Mouse (Mus musculus): ENCODE data around the gene Sf3b6. TPM values are rescaled to one million over a fixed set of nuclear protein-coding genes. Genes with fewer than 3 reads are reported as not detected.

The Sf3b6 gene
- total RNA-seq (2023) = 100 to 1,000 TPM; 109 to 111 TPM

DNA sequence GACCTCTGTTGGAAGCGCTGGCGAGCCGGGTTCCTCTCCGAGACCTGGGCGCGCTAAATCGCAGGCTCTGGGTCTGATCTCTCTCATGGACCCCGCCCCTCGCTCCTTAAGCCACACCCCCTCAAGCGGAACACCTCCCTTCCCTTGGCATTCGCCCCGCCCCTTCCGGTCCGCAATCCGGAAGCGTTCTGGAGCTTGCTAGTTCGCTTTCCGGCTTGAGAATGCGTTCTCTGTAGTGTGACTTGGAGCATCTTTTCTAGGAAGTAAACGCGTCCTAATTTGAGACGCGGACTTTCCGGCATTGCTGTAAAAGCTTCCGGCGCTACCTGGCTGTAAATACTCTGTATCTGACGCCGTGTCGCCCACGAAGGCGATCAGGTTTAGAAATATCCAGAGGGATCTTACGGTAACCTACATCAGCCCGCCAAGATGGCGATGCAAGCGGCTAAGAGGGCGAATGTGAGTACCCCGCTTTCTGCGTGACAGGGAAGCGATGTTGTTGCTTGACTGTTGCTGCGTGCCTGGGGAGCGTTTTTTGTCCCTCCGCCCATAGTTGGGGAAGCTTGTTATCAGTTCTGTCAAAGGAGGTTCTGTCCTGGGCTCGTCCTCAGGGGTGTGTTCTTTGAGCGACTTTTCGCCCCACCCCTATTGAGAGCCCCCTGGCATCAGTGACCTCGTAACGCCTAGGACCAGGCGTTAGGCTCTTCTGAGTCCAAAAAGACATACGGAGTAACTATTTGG, at the start of gene Sf3b6:
Gene Sf3b6 (plus strand): TSS at position 184 of the 741 bp plus-strand sequence.

DNA sequence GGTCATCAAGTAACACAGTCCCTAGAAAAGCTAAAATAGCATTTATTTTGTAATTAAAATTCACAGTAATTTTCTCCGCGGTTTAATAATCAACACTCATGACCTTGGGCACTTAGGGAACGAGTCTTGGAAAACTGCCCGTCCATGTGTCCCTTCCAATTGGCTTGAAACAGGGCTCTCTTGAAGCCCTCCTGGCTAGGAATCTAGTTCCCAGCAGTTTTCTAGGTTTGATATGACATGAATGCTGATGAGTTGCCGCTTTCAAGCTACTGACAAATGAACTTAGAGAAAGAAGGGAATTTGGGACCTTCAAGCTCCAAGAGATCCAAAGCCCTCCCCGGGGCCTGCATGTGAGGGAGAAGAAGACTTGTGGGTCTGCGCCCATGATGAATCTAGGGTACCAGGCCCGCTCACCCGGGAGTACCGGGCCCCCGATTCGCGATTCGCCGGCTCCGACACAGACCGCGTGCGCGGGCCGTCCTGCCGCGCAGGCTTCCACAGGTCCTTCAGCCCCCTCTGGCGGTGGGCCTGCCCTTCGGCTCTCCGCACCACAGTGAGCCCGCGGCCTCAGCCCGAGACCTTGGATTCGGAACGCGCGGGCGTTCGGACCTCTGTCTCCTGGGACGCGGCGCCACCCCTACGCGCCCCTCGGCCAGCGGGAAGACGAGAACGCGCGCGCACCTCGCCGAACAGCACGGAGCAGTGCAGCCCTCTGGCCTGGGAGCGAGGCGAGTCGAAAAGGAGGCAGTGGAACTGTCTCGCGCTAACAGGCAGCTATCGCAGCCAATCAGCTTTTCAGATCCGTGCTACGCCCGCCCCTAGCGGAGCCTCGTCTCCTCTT, 48.6 kb upstream of the Sf3b6 start, which contains the start of the genes Pfn4 and Fam228b:
Gene Pfn4 (plus strand): TSS at position 531 of the 841 bp plus-strand sequence.
Gene Fam228b (minus strand): TSS at position 776 of the 841 bp plus-strand sequence.

DNA sequence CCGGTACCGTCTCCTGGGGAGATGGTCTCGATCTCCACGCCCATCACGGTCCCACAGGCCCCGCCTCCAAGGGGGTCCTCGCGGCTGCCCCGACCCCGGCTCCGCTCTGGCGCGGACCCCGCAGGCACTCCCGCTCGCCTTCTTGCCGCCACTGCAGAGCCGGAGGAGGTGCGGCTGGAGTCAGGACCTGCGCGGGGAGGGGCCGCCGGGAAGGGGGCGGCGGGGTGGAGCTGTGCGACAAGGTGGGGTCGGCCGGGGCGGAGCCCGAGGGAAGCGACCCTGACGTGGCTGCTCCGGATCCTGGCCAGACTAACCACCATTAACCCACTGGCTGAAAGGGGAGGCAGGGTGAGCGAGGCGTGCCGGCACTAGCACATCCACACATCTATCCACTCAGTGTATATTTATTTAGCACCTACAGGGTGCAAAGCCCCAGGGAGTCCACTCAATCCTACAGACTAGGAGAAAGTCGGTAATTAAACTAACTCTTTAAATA, 24.1 kb downstream of the Sf3b6 start, which contains the start of gene Fkbp1b:
Gene Fkbp1b (minus strand): TSS at position 200 of the 496 bp plus-strand sequence.

DNA sequence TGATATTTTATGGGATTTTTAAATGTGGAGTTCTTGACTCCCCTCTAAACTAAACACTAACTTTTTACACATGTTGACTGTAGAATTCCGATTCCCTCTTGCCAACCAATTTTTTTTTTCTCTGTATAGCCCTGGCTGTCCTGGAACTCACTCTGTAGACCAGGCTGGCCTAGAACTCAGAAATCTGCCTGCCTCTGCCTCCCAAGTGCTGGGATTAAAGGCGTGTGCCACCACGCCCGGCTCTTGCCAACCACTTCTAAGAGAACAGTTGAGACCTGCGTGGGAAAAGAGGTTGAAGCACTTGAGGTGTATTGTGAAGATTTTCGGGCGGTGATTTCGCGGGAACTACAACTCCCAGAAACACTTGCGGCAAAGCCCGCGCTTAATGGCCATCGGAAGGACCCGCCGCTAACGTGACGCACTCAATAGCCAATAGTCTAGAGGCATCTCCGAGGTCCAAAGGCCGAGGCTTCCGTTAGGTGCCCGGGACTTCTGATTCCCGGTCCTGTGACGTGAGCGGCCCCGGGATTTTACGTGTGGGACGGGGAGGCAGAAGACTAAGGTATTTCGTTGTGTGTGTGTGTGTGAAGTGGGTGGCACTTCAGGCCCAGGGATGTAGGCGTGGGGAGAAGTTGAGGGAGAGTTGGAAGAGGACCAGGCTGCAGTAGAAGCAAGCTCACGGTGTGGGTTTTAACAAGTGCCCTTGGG, 25.7 kb downstream of the Sf3b6 start, which contains the start of gene Wdcp:
Gene Wdcp (plus strand): TSS at position 414 of the 708 bp plus-strand sequence.

DNA sequence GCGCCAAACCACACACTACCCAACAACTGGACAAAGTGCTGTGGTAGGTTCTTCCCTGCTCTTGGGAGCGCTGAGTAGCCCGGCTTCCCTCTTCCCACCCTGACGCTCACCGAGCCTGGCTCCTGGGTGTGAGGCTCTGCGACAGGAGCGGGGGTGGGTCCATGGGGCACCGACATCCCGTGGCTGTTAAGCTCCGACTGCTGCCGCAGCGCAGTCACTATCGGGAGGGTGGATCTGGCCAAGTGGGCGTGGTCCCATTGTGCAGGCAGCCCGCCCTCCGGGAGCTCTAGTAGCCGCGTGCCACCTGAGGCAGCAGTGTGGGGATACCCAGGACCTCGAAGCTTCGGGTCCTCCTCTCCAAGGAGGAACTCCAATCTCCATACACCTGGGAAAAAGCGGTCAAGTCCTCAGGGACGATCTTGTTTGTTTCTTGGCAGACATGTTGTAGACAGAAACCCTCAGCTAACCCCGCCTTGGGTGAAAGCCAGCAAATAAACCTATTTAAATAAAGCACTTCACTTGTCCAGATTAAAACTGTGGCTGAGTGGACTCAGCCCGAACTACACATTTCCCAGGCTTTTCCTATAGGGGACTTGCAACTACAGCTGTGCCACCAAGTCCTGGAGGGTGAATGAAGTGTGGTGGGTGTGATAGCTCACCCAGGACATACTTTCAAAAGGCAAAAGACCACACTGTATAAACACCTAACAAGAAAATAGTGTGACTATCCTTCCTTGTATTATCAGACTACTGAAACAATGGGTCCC, 57.0 kb downstream of the Sf3b6 start, which contains the start of gene Mfsd2b:
Gene Mfsd2b (minus strand): TSS at position 199 of the 767 bp plus-strand sequence.

Other genes starting within 250 kb of the Sf3b6 start
- gene Itsn2, start 224.9 kb upstream of the Sf3b6 start, total RNA-seq (2023) = 100 to 1,000 TPM; 137 to 142 TPM
- gene Gm3625, start 224.6 kb upstream of the Sf3b6 start, total RNA-seq (2023) = not detected
- gene Fam228a, start 79.1 kb upstream of the Sf3b6 start, total RNA-seq (2023) = under 1 TPM in 1 of 2 experiments, not detected in 1; 0.11 TPM
- under 1 TPM; 0.07 to 0.33 TPM for gene Pfn4, start 48.5 kb upstream of the Sf3b6 start, total RNA-seq (2023)
- 1 to 10 TPM; 1.4 to 3.9 TPM for gene Fam228b, start 48.3 kb upstream of the Sf3b6 start, total RNA-seq (2023)
- gene Fkbp1b, start 24.0 kb downstream of the Sf3b6 start, total RNA-seq (2023) = 10 to 100 TPM; 10.4 to 14.5 TPM
- gene Wdcp, start 25.8 kb downstream of the Sf3b6 start, total RNA-seq (2023) = 10 to 100 TPM in 1 of 2 experiments, 1 to 10 TPM in 1; 9.4 to 13.2 TPM
- 10 to 100 TPM in 1 of 2 experiments, 1 to 10 TPM in 1; 4.9 to 13.9 TPM for gene Mfsd2b, start 56.8 kb downstream of the Sf3b6 start, total RNA-seq (2023)
- gene Ubxn2a, start 90.2 kb downstream of the Sf3b6 start, total RNA-seq (2023) = 10 to 100 TPM; 16.0 to 18.2 TPM
- 10 to 100 TPM; 70.1 to 78.0 TPM for gene Atad2b, start 99.8 kb downstream of the Sf3b6 start, total RNA-seq (2023)

Data from neutrophil, adult 59 days (primary cell).